Mouse (Mus musculus) adrenal gland, adult (tissue): ENCODE results near the gene Hs3st1.
"Not testable (repeated sequence)": the region's sequence is repeated elsewhere in the genome, so short reads cannot be mapped to it uniquely, and the experiment has no call there.

ENCODE experiments used
- DNase-seq, 2 experiments: peaks; one replicate each; pipeline ENCODE4 v3.0.0; 2022 to 2023; ENCODE audit warnings: low spot score in 1 of 2; ENCODE audit not compliant: inconsistent age in 2 of 2

Gene Hs3st1

GRCm38 (mm10) chr5:39755375-39755774 is at the start of gene Hs3st1:
TSS of gene Hs3st1 (minus strand) at chr5:39755475.
- not testable (repeated sequence) for DNase-seq

- no peak for DNase-seq
Observed at GRCm38 (mm10) chr5:39804663-39805062, 49.4 kb upstream of the Hs3st1 start.

GRCm38 (mm10) chr5:39803941-39804340 is 48.7 kb upstream of the Hs3st1 start:
- no peak for DNase-seq

GRCm38 (mm10) chr5:39803457-39803856 is 48.2 kb upstream of the Hs3st1 start:
- DNase-seq = no peak

- DNase-seq = no peak
Observed at GRCm38 (mm10) chr5:39802110-39802509, 46.8 kb upstream of the Hs3st1 start.

GRCm38 (mm10) chr5:39777094-39777710 is 21.9 kb upstream of the Hs3st1 start:
- DNase-seq = no peak

- peak in 1 of 2 experiments; percentile 46 for DNase-seq
Observed at GRCm38 (mm10) chr5:39771680-39772348, 16.5 kb upstream of the Hs3st1 start.

DNA sequence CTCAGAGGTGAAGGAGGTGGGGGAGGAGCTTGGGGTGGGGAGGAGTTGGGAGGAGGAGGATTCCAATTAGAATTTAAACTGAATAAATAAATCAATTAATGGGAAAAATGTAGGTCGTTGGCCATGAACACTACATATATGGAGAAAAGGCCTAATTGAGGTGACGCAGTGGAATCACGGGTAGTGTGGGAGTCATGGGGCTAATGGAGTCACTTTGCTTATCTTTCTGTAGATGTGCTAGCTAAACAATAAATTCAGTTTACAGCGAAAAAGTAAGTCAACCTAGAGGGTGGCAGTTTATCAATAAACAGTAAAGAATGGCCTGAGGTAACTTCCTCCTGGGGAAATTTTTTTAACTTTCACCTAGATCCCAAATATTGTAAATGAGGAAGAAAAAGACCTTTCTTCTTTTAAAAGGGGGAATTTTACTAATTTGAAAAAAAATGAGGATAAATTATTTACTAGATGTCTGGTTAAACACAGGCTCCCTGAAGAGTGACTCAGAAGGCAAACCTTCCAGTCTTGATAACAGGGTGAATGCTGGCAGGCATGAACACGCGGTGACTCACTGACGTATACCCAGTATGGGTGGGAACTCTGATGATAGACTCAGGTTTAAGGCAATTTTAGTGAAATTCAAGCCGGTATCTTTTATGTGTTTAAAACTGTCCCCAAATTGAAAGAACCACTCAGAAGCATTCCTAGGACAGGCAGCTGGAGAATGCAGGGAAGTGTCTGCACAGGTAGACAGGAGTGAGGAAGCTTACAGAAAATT is 6.6 kb upstream of the Hs3st1 start:
- peak; percentile 35 to 65 for DNase-seq

DNA sequence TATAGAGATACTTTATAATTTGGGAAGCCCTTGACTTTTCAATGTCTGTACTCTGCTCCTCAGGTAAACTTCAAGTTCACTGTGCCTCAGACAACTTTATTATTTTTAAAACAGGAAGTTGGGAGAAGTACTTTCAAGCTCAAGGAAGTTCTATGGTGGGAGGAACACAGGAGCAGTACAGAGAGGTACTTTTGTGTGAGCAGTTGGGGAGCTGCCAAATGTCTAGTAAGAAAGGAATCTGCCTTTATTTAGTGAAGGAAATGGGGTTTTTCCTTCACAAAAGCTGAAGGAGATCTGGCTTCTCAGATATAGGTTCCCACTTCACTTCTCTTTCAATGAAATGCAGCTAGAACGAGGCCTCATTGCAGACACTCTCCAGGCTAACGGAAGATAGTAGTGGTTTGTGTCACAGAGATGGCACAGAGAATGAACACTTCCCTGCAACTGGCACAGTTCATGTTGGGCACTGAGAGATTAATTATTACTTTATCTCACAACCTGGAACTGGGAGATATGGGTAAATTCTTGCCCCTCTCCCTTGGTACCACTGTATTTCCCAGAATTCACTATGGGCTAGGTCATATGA is 3.7 kb upstream of the Hs3st1 start:
- no peak for DNase-seq

DNA sequence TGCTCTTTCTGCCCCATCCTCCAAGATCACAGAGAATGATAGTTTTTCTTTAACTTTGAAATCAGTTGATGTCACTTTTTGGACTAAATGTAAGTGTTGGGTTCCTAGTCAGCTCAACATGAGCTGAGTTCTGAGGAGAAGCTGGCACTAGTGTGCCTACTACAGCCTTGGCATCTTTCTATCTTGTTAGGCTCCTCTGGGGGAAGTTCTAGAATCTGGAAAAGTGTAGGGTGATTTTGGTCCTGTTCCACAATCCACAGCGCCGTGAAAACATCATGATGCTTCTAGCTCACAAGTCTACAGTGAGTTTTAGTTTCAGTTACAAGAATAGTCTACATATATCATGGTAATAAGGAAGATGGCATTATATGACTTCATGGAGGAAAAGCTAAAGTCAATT is 18.4 kb downstream of the Hs3st1 start:
- no peak for DNase-seq

GRCm38 (mm10) chr5:39733750-39734443 is 21.4 kb downstream of the Hs3st1 start:
- no peak for DNase-seq

DNA sequence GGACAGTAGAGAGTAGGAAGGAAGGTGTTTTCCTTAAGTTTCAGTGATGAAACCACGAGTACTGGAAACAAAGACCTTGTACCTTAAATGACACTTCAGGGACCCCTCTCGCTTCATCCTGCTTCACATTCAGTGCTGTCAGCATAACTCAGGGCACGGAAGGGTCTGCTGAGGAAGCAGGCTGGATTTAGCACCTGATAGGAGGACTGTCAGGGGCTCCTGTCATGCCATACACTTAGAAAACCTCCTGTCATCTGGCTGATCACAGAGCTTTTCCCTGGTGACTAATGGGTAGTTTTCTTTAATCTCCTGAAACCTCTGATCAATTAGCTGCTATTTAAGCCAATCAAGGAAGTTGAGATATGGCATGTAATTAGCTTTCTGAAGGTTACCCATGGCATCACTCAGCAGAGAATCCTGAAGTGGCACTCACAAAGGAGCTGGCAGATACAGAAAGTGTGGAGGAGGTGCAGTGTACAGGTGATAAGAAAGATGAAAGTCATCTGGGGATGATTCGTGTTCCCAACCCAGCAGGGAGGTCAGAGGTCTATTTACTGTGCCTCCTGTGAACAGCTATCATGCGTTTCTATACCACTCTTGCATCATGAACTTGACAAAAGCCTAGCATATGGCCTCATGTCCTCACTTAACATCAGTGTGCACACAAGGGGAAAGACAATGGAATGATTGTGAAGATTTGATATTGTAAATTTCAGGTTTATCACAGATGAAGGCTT is 22.1 kb downstream of the Hs3st1 start:
- DNase-seq = no peak

- DNase-seq = peak in 1 of 2 experiments; percentile 20
Observed at GRCm38 (mm10) chr5:39715694-39716550, 39.4 kb downstream of the Hs3st1 start.

GRCm38 (mm10) chr5:39715193-39715592 is 40.1 kb downstream of the Hs3st1 start:
- peak; percentile 13 to 52 for DNase-seq

GRCm38 (mm10) chr5:39705539-39705938 is 49.7 kb downstream of the Hs3st1 start:
- DNase-seq = no peak

DNA sequence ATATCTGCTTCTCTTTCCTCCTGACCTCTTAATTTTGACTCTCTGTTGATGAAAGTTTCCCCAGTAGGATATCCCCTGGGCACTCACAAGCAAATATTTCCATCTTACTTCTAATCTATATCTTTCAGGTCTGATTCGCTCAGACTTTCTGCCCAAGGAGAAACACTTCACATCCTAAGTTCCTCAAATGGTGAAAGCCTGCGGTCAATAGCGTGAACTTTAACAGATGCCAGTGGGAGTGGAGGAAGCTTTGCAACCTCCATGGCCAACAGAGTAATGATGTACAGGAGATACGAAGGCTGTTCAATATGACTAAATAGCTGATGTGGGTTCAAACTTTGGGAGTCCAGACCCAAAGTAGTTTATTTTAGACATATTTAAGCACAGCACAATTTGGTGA is 94.4 kb downstream of the Hs3st1 start:
- DNase-seq = no peak

- DNase-seq = no peak
Observed at GRCm38 (mm10) chr5:39659417-39659816, 95.9 kb downstream of the Hs3st1 start.

DNA sequence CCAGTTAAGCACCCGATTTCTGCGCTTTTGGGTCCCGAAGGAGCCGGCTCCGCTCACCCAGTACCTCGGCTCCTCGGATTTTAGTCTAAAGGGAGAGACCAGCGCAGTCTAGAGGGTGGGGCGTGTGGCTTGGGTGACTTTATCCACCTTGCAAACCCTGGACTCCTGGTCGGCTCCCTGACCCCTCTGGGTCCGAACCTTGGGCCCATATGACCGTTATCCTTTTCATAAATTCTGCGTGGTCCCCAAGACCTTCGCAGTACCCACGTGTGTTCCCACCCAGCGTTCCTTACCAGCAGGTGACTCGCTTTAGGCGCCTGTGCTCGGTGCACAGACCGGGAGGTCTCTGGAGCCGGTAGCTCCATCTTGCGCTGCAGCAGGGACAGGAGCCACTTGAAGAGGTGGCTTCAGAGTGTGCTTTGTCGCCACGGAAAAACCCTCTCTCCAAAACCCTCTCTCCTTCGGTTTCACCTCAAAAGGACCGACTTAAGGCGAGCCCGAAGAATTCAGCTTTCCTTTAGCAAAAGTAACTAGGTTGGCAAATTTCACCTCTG is 110.4 kb downstream of the Hs3st1 start:
- no peak for DNase-seq
